Mouse (Mus musculus): ENCODE measurements around the gene Tprgl. TPM values are rescaled to one million over a fixed set of nuclear protein-coding genes. Genes with fewer than 3 reads are reported as not detected.

The Tprgl gene
- total RNA-seq, 2 experiments from 2014 or later: 80.1 to 90.4 TPM

DNA sequence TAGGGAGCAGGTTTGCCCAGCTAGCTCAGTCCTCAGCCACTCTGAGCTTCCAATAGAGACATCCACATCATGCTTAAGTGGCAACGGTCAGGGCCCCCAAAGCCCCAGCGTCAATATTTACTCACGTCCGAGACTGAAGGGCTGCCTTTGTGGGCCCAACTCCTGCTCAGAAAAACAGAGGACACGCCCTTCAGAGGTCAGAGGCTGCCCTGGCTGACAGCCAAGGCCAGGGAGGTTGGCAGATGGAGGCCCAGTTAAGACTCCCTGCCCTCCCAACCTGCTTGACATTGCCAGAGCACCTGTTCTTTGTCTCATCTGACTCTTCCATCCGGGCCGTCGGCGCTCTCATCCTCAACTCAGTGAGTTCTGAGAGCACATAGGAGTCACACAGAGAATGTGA is 41.7 kb downstream of the Tprgl start:
- no peak for DNase-seq

DNA sequence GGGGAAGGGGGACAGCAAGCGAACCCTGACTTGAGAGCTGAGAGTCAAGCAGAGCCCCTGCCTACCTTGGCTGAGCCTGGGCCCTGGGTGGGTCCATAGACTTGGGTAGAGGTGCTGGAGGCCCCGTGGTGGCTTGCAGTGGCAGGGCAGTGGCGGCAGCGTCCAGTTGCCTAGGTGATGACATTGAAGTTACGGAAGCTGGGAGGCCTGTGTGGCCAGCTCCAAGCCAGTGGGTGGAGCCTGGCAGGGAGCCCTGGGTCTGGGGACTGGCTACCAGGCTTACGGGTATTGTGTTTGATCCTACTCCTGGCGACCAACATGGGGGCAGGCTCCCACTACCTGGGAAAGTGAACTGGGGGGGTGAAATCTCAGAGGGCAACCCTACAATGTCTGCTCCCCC is 44.0 kb downstream of the Tprgl start:
- no peak for DNase-seq

DNA sequence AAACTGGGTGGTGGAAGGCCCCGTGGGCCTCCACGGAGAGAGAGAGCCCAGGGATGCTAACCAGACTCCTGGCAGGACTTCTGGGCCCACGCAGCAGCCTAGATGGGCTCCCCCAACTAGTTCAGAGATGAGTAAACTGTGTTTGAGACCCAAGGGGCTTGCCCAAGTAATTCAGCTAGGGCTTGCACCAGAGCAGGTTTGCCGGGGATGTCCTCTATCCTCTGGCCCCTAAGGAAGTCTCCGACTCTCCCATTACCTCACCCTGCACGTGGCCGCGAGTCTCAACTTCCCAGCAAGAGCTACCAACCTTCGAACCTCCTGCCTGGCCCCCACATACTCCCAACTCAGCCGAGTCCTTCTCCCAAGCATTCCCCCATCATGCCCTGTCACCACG is 50.6 kb downstream of the Tprgl start:
- DNase-seq: no peak

DNA sequence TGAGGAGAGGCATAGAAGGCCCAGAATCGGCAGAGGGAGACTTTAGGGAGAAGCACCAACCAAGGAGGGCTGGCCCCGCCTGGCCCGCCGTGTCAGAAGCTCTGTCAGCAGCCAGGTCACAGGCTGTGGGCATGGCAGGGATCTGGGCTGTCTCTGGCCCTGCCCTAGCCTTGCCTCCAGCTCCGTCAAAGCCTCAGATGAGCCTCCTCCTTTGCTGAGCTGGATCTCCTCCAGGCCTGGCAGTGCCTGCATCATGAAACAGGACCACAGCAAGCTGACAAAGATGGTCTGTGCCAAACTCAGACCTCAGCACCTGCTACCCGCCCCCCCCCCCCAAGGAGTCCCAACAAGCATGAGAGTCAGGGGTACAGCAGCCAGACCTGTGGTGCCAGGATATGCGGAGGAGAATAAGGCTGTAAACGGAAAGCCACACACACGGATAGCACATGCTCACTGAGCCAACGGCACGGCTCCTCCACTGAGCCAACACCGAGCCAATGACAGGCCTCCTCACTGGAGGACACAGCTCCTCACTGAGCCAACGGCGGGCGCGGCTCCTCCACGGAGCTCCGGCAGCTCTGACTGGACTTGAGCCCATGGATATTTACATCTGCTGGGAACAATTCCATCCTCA is 51.1 kb downstream of the Tprgl start:
- DNase-seq: peak; percentile 25

Other genes starting within 250 kb of the Tprgl start
- 10 to 100 TPM in 1 of 2 experiments, 1 to 10 TPM in 1; 9.5 to 14.6 TPM for gene A430005L14Rik, start 203.4 kb downstream of the Tprgl start, total RNA-seq (2021)
- gene Dffb, start 185.5 kb downstream of the Tprgl start, total RNA-seq (2021): 1 to 10 TPM; 3.1 to 5.4 TPM
- gene Cep104, start 185.5 kb downstream of the Tprgl start, total RNA-seq (2021): 10 to 100 TPM; 12.8 to 13.0 TPM
- gene Lrrc47, start 148.9 kb downstream of the Tprgl start, total RNA-seq (2021): 10 to 100 TPM; 28.7 to 34.6 TPM
- 10 to 100 TPM; 10.2 to 11.1 TPM for gene Smim1, start 134.4 kb downstream of the Tprgl start, total RNA-seq (2021)
- gene Ccdc27, start 118.0 kb downstream of the Tprgl start, total RNA-seq (2021): not detected
- gene Trp73, start 20.5 kb downstream of the Tprgl start, total RNA-seq (2021): not detected
- 10 to 100 TPM in 1 of 2 experiments, 1 to 10 TPM in 1; 9.7 to 10.5 TPM for gene Wrap73, start 18.3 kb downstream of the Tprgl start, total RNA-seq (2021)
- gene Megf6, start 10.1 kb upstream of the Tprgl start, total RNA-seq (2021): 1 to 10 TPM; 4.4 to 4.7 TPM
- under 1 TPM; 0.45 to 0.99 TPM for gene Arhgef16, start 141.0 kb upstream of the Tprgl start, total RNA-seq (2021)
- gene B230104I21Rik, start 175.5 kb upstream of the Tprgl start, total RNA-seq (2021): not detected

All from gastrocnemius, postnatal 10 days (tissue).